Mouse (Mus musculus) limb, embryonic 14.5 days (tissue): ENCODE measurements around the gene Rnf181. TPM values are rescaled to one million over a fixed set of nuclear protein-coding genes. Genes with fewer than 3 reads are reported as not detected.

Experiments used
- ATAC-seq: fragments of 200-750 bp; cut with Nextera tagmentation; 2 replicates; pipeline ENCODE4 v1.8.0; 2017; ENCODE audit warnings: low read depth, moderate number of reproducible peaks, moderate TSS enrichment; ENCODE audit not compliant: low FRiP score
- DNase-seq: peaks from one replicate; pipeline ENCODE4 v3.0.0-alpha.2; 2015; ENCODE audit warnings: low spot score
- H3K27ac ChIP-seq: fragments of 300-500 bp; sonication (generic); replicated peaks from 2 replicates; pipeline ENCODE4 v1.5.1; 2014; ENCODE audit warnings: low read depth, mild to moderate bottlenecking, low read length, moderate library complexity, mixed read lengths
- H3K27me3 ChIP-seq: fragments of 300-500 bp; sonication (generic); 2 replicates; pipeline ENCODE4 v1.6.1; 2014; ENCODE audit warnings: low read length, mixed read lengths; ENCODE audit not compliant: control insufficient read depth, insufficient read depth
- H3K36me3 ChIP-seq: fragments of 300-500 bp; sonication (generic); 2 replicates; pipeline ENCODE4 v1.6.1; 2014; ENCODE audit warnings: mild to moderate bottlenecking, low read length, moderate library complexity, mixed read lengths; ENCODE audit not compliant: control insufficient read depth, insufficient read depth
- H3K4me1 ChIP-seq: fragments of 300-500 bp; sonication (generic); 2 replicates; pipeline ENCODE4 v1.6.1; 2014; ENCODE audit warnings: antibody characterized with exemption, low read length, mixed read lengths; ENCODE audit not compliant: control insufficient read depth, insufficient read depth
- H3K4me2 ChIP-seq: fragments of 300-500 bp; sonication (generic); replicated peaks from 2 replicates; pipeline ENCODE4 v1.6.1; 2014; ENCODE audit warnings: low read depth, mild to moderate bottlenecking, low read length, moderate library complexity; ENCODE audit not compliant: severe bottlenecking
- H3K4me3 ChIP-seq: fragments of 300-500 bp; sonication (generic); replicated peaks from 2 replicates; pipeline ENCODE4 v1.5.1; 2014; ENCODE audit warnings: low read length
- H3K9ac ChIP-seq: fragments of 300-500 bp; sonication (generic); 2 replicates; pipeline ENCODE4 v1.6.1; 2014; ENCODE audit warnings: mild to moderate bottlenecking, low read depth, low read length, moderate library complexity; ENCODE audit not compliant: severe bottlenecking
- H3K9me3 ChIP-seq: fragments of 300-500 bp; sonication (generic); 2 replicates; pipeline ENCODE4 v1.6.1; 2016; ENCODE audit warnings: low read length; ENCODE audit not compliant: control insufficient read depth
- POLR2A ChIP-seq: fragments of 200-500 bp; IDR thresholded peaks from 2 replicates; pipeline ENCODE4 v1.8.0; 2012; ENCODE audit warnings: inconsistent platforms, mild to moderate bottlenecking, moderate library complexity, borderline replicate concordance; ENCODE audit not compliant: insufficient read depth, insufficient read length; ENCODE audit errors: extremely low read depth
- WGBS: fragments of 180-500 bp; shearing (Covaris S2); extraction: QIAGEN DNeasy Blood & Tissue Kit; methylation state at CpG from one replicate; pipeline ENCODE4 v1.1.7; 2014; 5-methylcytosine and 5-hydroxymethylcytosine counted together
- polyA plus RNA-seq, 2 experiments: library from polyadenylated mRNA; depleted of rRNA in 1 of 2; stranded (reverse) in 1 of 2; unstranded in 1 of 2; fragments of >200 nt; fragmentation: Nextera tagmentation in 1 of 2; extraction: Ambion mirVana in 1 of 2; gene quantifications; 2 replicates each; pipeline versions ENCODE4 v1.2.1 to v1.2.3; 2012 to 2014

Rnf181 gene
- polyA plus RNA-seq, 2 experiments = 65.7 to 84.4 TPM

- WGBS = 18% methylated on average over 1 of the region's 1 CpGs
Observed at GRCm38 (mm10) chr6:72410003-72410402, 43.2 kb upstream of the Rnf181 start.

GRCm38 (mm10) chr6:72409567-72409966, 42.8 kb upstream of the Rnf181 start:
- Histone ChIP-seq H3K36me3 (no peaks in the 10 kb centered on the region), H3K27ac (no peak overlapping the region), H3K4me2 (no peak overlapping the region), H3K9me3 (no peaks in the 10 kb centered on the region), H3K4me3 (no peak overlapping the region), H3K9ac (no peak overlapping the region), H3K27me3 (no peaks in the 10 kb centered on the region), H3K4me1 (no peaks in the 10 kb centered on the region; the same call in 1 of the 2 replicates)
- TF ChIP-seq POLR2A = no peak
- peak; percentile 83 for DNase-seq
- WGBS = 13% methylated on average over 3 of the region's 3 CpGs
- ATAC-seq = no peak

More at GRCm38 (mm10) chr6:72410003-72410402, 43.2 kb upstream of the Rnf181 start:
- no peak for ATAC-seq
- H3K4me2 ChIP-seq = no peak overlapping the region
- H3K27ac ChIP-seq = no peak overlapping the region
- H3K9ac ChIP-seq = no peak overlapping the region
- no peak overlapping the region for H3K4me3 ChIP-seq
- no peaks in the 10 kb centered on the region for H3K36me3 ChIP-seq
- DNase-seq = no peak
- peaks cover 3% of the 10 kb centered on the region for H3K4me1 ChIP-seq
- no peak for TF ChIP-seq POLR2A
- H3K9me3 ChIP-seq = no peaks in the 10 kb centered on the region
- no peaks in the 10 kb centered on the region for H3K27me3 ChIP-seq

- DNase-seq (peak; percentile 89), ATAC-seq (peak; percentile 76; the same call in 1 of the 2 replicates)
- WGBS = 2% methylated on average over 5 of the region's 5 CpGs
- no peak overlapping the region for H3K9ac ChIP-seq
- no peak for TF ChIP-seq POLR2A
- H3K4me2 ChIP-seq = no peak overlapping the region
- H3K4me1 ChIP-seq = no peaks in the 10 kb centered on the region
- no peak overlapping the region for H3K27ac ChIP-seq
- H3K27me3 ChIP-seq = no peaks in the 10 kb centered on the region
- no peaks in the 10 kb centered on the region for H3K9me3 ChIP-seq
- H3K36me3 ChIP-seq = no peaks in the 10 kb centered on the region
- H3K4me3 ChIP-seq = no peak overlapping the region
Observed at GRCm38 (mm10) chr6:72407119-72407518, 40.4 kb upstream of the Rnf181 start.

- Histone ChIP-seq H3K9ac (no peak overlapping the region), H3K4me3 (no peak overlapping the region), H3K27me3 (no peaks in the 10 kb centered on the region), H3K36me3 (no peaks in the 10 kb centered on the region), H3K9me3 (no peaks in the 10 kb centered on the region), H3K27ac (no peak overlapping the region), H3K4me1 (no peaks in the 10 kb centered on the region), H3K4me2 (no peak overlapping the region)
- no peak for DNase-seq
- no peak for TF ChIP-seq POLR2A
- 67% methylated on average over 7 of the region's 7 CpGs for WGBS
- no peak for ATAC-seq
Observed at GRCm38 (mm10) chr6:72405356-72405755, 38.6 kb upstream of the Rnf181 start.

- 14% methylated on average over 7 of the region's 7 CpGs for WGBS
- Histone ChIP-seq H3K36me3 (no peaks in the 10 kb centered on the region), H3K9ac (no peak overlapping the region), H3K9me3 (no peaks in the 10 kb centered on the region), H3K27ac (no peak overlapping the region), H3K4me2 (no peak overlapping the region), H3K27me3 (no peaks in the 10 kb centered on the region), H3K4me1 (no peaks in the 10 kb centered on the region), H3K4me3 (no peak overlapping the region)
- DNase-seq (peak; percentile 55), ATAC-seq (no peak)
- TF ChIP-seq POLR2A = no peak
Observed at GRCm38 (mm10) chr6:72401875-72402274, 35.1 kb upstream of the Rnf181 start.

GRCm38 (mm10) chr6:72399967-72400366, 33.2 kb upstream of the Rnf181 start:
- 46% methylated on average over 2 of the region's 2 CpGs for WGBS
- Histone ChIP-seq H3K9me3 (no peaks in the 10 kb centered on the region), H3K27ac (no peak overlapping the region), H3K4me2 (no peak overlapping the region), H3K4me3 (no peak overlapping the region), H3K36me3 (no peaks in the 10 kb centered on the region), H3K9ac (no peak overlapping the region), H3K4me1 (no peaks in the 10 kb centered on the region), H3K27me3 (no peaks in the 10 kb centered on the region)
- TF ChIP-seq POLR2A = no peak
- ATAC-seq (no peak), DNase-seq (no peak)
